Mouse (Mus musculus): Measurements from ENCODE around the gene Ccdc40.

DNA sequence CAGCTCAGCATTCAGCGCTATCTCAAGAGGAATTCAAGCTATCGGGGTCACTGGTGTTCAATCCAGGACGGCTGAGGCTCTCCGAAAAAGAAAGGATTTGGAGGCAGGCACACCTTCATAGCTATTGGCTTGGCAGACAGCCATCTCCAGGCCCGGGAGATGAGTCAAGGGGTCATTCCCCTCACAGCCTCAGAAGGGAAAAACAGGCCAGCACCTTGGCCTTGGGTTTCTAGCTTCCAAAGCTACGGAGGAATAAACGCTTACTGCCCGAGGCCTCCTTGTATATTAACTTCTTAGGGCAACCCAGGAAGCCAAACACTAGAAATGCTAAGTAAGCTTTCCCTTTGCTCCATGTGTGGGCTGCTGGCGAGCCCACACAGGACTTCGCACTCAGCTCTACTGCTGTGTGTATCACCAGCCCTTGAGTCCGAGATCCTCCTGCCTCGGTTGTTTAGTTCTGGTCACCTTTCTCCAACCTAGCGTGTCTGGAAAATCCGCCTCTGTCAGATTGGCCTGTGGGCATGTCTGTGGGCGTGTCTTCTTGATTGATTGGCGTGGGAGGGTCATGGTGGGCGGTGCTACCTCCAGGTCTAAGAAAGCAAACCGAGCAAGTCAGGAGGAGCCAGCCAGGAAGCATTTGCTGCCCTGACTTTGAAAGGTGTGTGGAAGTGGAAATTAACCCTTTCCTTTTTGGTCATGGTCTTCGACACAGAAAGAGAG, 15.0 kb upstream of the Ccdc40 start:
- TF ChIP-seq POLR2A (IDR thresholded peaks at IDR 0.05; ENCODE audit: borderline replicate concordance, extremely low read depth, insufficient read depth, insufficient read length, poor library complexity, severe bottlenecking) (no peak), CTCF (IDR thresholded peaks at IDR 0.05; ENCODE audit: borderline replicate concordance, extremely low read depth, insufficient read depth, insufficient read length) (no peak)

All from brain, embryonic 14.5 days (tissue).